Mouse (Mus musculus) brain, embryonic 14.5 days (tissue): ENCODE measurements around the gene Pdpk1.

Experiments used
- CTCF ChIP-seq: fragments of 200-500 bp; IDR thresholded peaks from 2 replicates; pipeline ENCODE4 v1.5.1; 2012; ENCODE audit warnings: inconsistent platforms, mild to moderate bottlenecking, moderate library complexity, borderline replicate concordance; ENCODE audit not compliant: insufficient read depth, insufficient read length; ENCODE audit errors: extremely low read depth
- POLR2A ChIP-seq: fragments of 200-500 bp; IDR thresholded peaks from 2 replicates; pipeline ENCODE4 v1.6.1; 2012; ENCODE audit warnings: mild to moderate bottlenecking, inconsistent platforms, borderline replicate concordance; ENCODE audit not compliant: poor library complexity, insufficient read depth, insufficient read length, severe bottlenecking; ENCODE audit errors: extremely low read depth

DNA sequence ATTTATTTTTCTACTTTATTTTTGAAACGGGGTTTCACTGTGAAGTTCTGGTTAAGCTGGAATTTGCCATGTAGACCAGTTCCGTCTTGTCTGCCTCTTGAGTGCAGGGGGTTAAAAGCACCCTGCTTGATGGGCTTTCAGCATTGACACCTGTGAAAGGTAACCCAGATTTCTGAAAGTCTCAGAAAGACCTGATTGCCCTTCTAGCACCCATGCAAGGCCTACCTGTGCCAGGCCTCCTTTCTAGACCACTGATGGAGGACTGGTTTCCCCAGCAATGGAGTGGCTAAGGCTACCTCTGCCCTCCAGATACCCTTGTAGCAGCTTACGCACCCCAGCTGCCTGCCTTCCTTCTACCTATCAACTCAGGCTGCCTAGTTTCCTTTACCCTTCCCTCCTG is 19.4 kb upstream of the Pdpk1 start:
- no peak for TF ChIP-seq POLR2A
- no peak for TF ChIP-seq CTCF
